Mouse (Mus musculus): ENCODE measurements around the gene Plcb3. TPM values are rescaled to one million over a fixed set of nuclear protein-coding genes. Genes with fewer than 3 reads are reported as not detected.
A peak's percentile ranks its signal among the peaks of the same experiment; 100 is the strongest.

The Plcb3 gene
- total RNA-seq, 2 experiments from 2014 or later: 16.4 to 18.4 TPM

DNA sequence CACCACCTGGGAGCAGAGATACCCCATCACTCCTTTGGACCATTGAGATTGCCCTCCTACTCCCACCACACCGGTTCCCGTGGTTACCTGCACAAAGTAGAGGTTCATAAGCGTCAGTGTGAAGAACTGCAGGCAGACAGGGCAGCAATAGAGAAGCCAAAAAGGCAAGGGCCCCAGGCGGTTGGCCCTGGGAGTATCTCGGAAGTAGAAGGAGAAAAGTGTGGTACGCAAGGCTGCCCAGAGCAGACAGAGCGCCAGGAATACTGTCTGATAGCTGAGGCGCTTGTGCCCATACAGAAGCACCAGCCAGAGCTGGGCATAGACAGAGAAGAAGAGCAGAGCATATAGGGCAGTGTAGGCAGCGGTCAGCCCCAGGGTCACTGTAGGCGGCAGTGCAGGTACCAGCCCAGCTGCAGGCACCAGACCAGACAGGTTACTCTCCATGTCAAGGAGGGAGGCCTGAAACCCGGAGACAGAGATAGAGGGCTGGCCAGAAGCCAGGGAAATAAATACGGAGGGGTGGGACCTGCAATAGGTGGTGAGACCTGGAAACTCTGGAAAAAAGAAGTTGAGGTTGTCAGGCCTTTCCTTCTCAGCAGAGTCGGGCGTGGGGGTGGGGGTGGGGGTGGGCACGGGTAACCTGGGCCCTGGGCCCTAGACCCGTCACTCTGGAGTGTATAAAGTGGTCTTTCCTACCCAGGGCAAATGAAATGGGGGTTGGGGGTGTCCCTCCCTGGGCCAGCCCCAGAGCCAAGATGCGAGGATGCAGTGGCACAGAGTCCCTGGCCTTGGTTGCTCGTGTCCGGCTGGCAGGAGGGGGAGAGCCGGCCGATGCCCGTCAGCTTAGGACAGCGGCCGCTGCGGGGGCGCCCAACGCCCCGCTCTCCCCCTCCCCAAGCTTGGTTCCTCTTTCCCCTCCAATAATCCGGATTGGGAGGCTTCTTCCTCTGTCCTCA is 35.6 kb downstream of the Plcb3 start:
- no peak for DNase-seq (ENCODE audit: low spot score in 2 of 2)

DNA sequence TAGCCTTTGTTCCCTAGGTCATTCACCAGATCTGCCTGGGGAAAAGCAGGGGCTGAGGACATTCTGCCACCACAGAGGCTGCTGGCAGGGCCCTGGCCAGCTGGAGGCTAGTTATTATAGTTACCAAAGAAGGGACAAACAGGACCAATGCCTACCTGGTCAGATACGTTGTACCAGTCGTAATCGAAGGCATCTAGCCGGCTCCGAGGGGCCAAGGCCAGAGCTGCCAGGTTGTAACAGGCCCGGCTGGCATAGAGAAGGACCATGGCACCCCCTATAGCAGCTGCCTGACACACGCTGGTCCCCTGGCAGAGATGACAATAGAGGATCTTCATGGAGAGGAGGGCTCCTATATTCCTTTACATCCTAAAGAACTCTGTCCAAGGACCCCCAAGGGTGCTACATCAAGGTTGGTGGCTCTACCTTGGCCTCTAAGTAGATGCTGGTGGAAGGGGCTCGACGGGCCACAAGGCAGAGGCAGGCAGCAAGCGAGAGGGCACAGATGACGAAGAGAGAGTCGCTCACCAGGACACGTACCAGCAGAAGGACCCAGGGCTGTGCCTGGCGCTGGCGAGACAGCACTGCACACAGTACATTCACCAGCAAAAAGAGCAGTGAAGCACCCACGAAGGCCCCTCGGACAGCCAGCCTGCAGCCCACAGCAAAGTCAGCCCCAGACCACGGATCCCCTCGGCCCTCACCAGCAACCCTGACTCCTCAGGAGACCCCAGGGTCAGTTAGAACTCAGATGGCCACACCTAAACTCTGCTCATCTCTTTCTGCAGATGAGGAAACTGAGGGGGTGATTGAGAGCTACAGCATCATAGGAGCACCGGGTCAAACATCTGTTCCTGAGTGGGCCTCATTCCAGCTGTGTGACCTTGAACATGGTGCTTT is 36.9 kb downstream of the Plcb3 start:
- no peak for DNase-seq (ENCODE audit: low spot score in 2 of 2)

DNA sequence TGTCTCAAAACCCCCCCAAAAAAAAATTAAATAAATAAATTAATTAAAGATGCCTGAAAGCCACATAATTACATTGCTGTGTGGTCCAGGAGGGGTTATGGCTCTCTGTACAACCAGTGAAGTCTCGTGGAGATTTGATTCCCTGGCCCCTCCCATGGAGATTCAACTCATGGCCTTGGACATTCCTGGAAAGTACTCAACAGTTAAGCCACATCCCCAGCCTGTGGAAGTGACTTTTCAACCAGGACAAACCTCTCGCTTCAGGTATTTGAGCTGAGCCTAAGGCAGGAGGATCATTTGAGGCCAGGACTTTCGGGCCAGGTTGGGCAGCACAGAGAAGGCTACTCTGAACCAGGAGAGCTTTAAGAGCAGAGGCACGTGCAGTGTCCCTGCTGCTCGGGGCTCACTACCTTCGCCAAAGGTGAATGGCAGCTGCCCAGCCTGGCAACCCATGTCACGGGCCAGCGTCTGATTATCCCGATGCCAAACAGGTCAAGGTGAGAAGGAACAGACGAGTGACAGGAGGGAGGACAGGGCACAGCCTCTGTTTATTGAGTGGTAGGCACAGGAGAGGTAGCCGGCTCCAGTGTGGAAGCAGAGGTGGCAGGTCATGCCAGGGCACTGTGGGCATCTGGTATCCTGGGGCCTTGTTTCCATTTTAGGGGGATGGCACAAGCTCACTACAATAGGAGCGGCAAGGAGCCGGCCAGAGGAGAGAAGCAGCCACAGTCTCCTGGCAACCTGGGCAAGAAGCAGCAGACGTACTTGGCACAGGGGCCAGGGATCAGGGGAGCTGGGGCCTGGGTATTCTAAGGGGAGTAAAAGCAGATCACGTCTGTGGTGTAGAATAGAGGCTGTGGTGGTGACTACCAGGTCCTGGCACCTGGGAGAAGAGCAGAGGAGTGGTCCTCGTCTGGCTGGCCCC is 38.5 kb downstream of the Plcb3 start:
- no peak for DNase-seq (ENCODE audit: low spot score in 2 of 2)

DNA sequence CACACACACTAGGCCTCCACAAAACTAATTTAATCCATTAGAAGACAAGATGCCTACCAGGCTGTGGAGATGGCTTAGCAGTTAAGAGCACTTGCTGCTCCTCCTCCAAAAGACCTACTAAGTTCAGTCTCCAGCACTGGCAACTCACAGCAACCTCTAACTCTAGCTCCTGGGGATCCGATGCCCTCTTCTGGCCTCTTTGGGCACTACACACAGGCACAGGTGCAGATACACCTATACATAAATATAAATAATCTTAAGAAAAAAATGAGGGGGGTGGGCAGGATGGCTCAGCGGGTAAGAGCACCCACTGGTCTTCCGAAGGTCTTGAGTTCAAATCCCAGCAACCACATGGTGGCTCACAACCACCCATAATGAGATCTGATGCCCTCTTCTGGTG is 40.0 kb downstream of the Plcb3 start:
- no peak for DNase-seq (ENCODE audit: low spot score in 2 of 2)

DNA sequence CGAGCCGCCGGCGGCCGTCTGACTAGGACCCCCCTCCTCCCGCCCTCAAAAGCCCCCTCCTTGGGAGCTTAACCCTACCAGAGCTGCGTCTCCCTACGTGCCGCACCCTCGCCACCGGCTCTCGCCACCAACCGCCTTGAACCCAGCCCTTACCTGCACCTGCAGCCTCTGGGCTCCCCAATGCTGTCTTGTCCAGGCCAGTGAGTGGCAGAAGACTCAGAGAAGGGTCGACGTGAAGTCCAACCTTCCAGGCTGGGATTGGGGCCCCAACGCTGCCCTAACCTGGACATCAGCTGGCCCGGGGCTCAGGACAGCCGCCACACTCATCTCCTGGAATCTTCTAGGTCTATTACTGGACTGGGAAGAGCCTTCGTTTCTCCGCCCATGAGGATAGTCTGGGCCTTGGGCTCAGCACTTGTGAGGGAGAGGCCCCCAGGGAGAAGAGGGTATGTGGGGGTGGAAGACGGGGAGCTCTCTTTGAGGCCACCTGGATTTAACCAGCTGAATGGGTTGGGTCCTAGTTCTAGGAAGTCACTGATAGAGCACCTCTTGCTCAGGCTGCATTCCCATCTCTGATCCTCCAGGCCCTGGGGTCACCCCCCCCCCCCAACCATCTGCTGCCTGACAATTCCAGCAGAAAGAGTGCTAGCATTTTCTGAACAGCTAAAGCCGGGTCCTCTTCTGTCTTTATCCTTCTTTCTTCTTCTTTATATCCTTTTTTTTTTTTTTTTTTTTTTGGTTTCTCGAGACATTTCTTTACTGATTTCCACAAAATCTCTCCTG is 41.9 kb downstream of the Plcb3 start, which contains the start of gene Kcnk4:
Gene Kcnk4, minus strand, starts transcription at position 321 of the 783 bp plus-strand sequence.
- DNase-seq (ENCODE audit: low spot score in 2 of 2): no peak

DNA sequence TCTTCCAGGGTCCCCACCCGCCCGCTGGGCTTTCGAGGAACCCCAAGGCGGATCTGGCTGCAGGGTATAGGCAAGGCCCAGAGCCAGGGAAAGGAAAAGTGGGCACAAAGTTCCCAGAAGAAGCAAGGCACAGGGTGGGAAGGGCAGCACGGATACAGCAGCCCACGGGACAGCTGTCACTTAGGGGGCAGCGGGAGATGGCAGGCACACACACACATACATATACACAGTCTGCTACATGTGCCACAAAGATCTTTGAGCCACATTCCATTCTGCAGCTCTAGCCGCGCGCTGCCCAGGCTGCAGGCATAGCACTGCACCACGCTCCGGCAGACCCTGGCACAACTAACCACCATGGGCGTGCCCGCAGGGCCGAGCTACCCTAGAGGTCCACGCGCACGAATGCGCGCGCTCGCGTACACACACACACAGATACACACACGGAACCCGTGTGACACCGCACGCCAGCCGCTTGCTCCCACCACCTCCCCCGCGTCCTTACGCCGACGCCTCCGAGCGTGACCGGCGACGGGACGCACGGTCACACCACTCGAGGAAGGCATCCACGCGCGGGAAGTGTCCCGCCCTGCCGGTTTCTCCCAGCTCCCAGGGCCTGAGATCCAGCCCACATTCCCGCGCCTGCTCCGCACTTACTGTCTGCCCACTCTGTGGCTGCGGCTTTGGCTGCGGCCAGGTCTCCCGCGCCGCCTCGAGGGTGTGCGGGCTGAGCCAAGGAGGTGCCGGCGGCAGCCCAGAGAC is 42.7 kb downstream of the Plcb3 start:
- no peak for DNase-seq (ENCODE audit: low spot score in 2 of 2)

DNA sequence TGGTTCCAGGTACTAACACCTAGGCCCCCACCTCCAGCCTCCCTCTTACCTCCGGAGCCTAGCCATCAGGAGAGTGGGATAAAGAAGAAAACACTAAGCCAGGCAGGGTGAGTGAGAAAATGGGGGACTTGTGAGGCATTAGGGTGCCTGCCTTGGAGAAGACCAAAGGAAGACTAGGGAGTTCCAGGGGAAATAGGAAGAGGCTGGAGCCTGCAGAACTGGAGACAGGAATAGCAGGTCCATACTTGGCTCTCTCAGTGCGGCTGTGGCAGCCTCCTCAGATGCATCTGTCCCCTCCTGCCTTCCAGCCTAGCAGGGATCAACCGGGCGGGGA is 43.2 kb downstream of the Plcb3 start:
- DNase-seq (ENCODE audit: low spot score in 2 of 2): no peak

DNA sequence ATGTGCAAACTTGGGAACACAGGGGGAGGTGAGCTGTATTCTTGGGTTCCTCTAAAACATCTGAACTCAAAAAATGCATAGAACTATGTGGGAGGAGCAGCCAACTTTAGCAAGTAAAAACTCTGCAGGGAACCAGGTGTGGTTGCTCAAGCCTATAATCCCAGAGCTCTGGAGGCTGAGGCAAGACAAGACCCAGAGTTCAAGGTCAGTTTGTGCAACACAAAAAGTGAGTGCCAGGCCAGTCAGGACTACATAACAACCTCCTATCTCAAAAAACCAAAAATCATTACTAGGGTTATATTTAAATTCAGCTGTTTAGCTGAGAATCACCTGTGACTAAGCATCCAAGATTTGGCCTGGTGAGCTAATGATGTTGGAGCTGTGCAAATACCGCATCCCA is 44.3 kb downstream of the Plcb3 start:
- DNase-seq (ENCODE audit: low spot score in 2 of 2): no peak

DNA sequence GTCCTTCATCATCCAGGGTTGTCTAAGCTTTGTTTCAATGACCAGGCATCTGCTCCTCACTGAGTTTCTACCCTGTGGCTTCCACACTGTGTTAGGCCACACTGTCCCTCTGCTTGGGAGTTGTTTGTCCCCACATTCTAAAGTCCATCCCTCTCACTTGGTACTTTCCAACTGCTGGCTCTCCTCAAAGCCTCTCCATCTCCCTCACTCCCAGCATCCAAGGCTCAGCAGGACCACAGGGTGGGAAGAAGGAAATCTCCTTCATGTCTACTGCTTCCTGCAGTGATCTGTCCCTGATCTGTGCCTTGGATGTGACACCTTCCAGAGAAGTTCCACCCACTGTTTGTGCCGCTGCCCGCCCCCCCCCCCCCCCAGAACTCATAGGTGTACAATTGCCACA is 45.3 kb downstream of the Plcb3 start:
- DNase-seq (ENCODE audit: low spot score in 2 of 2): no peak

DNA sequence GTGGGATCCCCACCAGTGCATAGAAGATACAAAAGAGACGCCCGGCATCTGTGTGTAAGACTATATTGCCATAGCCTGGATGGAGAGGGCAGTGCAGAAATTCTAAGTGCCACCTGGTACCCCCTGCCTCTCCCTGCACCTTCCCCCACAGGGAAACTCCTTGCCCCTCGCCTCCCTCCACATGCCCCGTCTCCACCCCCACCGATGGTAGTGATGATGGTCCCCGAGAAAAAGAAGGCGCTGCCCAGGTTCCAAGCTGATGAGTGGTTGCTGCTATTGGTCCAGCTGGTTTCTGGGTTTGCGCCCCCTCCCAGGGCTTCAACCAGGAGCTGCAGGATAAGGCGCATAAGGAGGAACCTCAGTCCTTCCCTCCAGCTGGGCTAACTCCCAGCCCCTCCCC is 48.2 kb downstream of the Plcb3 start:
- no peak for DNase-seq (ENCODE audit: low spot score in 2 of 2)

DNA sequence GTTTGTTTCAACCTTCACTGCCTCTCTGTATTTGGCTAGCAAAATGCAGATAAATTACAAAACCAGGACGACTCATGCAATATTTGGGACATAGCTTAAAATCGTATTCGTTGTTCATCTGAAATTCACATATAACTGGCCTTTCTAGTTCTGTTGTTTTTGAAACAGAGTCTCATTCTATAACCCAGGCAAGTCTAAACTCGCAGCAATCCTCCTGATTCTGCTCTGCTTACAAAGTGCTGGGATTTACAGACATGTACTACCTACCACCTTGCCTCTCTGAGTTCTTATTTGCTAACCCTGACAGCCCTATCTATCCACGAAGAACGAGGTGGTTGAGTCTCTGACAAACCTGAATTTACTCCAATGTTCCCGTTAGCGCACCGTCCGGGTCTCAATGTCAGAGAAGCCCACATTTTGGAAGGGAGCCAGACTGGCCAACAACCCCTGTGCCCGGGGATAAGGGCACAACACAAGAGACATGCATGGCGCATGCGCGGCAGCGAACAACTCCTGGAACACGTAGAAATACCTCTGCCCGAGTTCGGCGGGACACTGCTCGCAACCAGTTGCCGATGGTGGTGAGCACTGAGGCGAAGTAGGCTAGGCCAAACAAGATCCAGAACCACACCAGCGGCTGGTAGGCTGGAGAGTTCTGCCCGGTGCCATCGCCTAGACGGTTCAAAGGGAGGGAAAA is 49.6 kb downstream of the Plcb3 start:
- DNase-seq (ENCODE audit: low spot score in 2 of 2): no peak

DNA sequence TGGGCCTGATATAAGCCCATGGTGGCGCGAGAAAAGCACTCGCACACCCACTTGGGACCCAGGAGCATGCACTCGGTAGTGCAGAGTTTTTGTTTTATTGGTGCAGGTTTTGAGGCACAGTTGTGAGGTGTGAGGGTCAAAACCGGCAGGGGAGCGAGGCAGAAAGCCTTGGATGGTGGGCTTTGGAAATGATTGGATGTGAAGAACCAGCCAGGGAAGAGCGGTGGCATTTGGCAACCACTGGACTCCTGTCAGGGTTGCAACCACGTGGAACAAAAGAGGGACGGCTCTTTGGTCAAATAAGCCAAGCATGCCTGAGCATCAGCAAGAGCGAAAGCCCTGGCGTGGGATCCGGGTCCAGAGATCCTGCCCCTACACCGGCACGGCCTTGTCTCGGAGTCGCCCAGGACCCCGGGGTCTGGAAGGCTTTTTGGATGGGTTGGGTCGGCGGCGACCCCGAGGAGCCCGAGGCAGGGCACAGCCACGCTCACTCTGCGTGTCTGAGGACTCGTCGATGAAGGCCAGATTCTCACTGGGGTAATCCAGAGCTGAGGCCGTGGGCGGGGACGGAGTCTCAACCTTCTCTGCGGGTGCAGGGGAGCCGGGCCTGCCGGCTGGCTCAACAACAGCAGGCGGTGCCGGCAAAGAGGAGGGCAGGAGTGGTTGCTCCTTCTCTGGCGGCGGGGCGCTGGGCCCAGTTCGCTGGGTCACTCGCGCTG is 50.5 kb downstream of the Plcb3 start:
- no peak for DNase-seq (ENCODE audit: low spot score in 2 of 2)

DNA sequence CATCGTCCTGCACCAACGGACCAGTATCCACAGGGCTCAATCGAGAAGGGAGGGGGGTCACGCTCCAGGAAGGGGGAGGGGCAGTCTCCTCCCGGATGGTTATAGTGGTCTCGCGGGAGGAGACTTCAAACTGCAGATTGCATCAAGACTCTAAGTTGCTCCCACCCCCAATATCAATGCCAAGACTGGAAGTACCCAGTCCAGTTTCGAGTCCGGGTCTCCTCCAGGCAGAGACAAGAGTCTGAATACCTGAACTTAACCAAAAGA is 51.0 kb downstream of the Plcb3 start, which contains the start of gene Catsperz:
Gene Catsperz, minus strand, starts transcription at position 74 of the 267 bp plus-strand sequence.
- no peak for DNase-seq (ENCODE audit: low spot score in 2 of 2)

DNA sequence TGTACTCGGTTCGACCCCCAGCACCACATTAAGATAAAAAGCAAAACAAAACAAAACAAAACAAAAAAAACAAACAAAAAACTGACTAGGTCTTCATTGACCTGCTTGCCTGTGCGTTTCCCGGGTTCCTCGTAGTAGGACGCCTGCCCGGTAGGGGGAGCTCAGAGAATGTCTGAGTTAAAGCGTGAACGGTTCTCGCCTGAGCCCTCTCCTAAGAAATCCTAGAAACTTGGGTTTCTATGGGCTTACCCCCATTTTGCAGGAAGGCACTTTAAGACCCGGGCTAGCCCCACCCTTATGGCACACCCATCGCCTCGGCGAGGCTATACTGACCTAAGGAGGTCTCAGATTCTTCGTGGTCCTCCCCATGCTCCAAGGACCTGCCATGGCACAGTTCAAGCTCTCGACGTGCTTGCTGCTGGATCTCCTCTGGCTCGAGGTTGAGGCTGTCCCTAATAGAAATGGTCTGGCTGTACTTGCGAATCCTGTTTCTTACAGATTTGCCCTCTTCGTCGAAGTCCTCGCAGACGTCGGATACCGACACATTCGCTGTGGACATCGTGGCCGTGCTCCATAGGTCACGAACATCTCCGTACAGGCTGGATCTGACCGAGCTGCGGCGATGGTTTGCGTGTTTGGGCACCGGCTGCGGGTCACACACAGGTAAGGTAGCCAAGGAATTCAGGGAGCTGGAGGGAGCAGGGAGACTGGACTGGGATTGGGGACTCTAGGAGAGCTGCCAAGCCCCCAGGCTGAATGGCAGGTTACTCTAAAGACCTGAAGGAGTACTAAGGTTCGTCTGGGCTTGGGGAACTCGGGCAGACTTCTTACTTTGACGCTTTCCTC is 51.6 kb downstream of the Plcb3 start:
- DNase-seq (ENCODE audit: low spot score in 2 of 2): peak; percentile 86 to 90

DNA sequence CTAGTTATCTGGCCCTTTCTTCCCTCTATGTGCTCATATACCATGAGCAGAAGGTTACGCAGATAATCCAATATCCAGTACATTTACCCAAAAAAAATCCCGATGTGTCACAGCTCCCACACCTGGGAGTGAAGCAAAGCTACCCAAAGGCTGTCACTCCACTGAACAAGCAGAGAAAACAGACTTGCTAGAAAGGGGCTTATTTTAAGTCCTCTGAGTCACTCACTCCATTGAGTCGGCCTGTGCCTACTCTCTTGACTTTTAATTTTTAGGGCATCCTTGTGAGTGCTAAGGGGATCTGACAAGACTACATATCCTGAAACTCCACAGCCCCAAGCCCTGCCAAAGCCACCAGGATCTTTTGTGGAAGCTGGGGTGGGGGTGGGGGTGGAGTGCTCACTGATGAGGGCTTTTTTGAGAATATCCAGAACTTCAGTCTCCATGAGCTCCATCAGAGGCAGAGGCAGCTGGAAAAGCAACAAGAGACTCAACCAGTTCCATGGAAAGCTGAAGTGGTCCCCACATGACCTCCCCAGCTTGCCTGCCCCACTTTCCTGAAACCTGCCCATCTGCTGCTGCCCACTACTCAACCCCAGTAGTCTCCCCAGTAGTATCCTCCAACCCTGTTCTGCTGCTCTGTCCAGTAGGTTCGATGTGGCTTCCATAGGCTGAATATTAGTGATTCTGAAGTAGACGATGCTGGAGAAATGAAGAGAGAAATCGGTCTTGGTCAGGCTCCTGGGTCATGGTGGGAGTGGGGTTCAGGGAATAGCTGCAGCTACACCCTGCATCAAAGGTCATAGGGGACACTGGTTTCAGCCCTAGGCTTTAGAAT is 53.2 kb downstream of the Plcb3 start:
- DNase-seq (ENCODE audit: low spot score in 2 of 2): no peak
